Mouse (Mus musculus) liver, postnatal 0 days (tissue): ENCODE measurements around the gene Tacc2.

Experiments
- CTCF ChIP-seq: sonication (generic); IDR thresholded peaks from 2 replicates; pipeline ENCODE4 v1.5.1; 2016; ENCODE audit warnings: antibody characterized with exemption, low read depth
- EP300 ChIP-seq: IDR thresholded peaks from 2 replicates; pipeline ENCODE4 v1.6.1; 2016; ENCODE audit warnings: antibody characterized with exemption, low read depth, mild to moderate bottlenecking

GRCm38 (mm10) chr7:130749165-130749564 is 171.9 kb downstream of the Tacc2 start:
- TF ChIP-seq CTCF (no peak), EP300 (no peak)
